Mouse (Mus musculus): Measurements from ENCODE around the gene Josd2. TPM values are rescaled to one million over a fixed set of nuclear protein-coding genes. Genes with fewer than 3 reads are reported as not detected.

The Josd2 gene
- polyA plus RNA-seq, 1 experiment from 2014 or later, result 76.0 TPM

- H3K27ac ChIP-seq, result peak overlapping the region; percentile 95
- under 1% methylated on average over 26 of the region's 26 CpGs for WGBS
These were observed 29.0 kb downstream of the Josd2 start for GRCm38 (mm10) chr7:44496771-44497109.

GRCm38 (mm10) chr7:44497361-44498055 is 29.7 kb downstream of the Josd2 start:
- H3K9ac ChIP-seq, result no peak overlapping the region
- H3K4me3 ChIP-seq (replicated peaks), result peak overlapping the region; percentile 83; the same call in 1 of the 2 replicates
- peaks cover 17% of the 10 kb centered on the region for H3K4me1 ChIP-seq (replicated peaks)
- no peak overlapping the region for H3K27ac ChIP-seq
- H3K9me3 ChIP-seq, result no peaks in the 10 kb centered on the region
- no peaks in the 10 kb centered on the region for H3K27me3 ChIP-seq (replicated peaks)
- 76% methylated on average over 10 of the region's 10 CpGs for WGBS
- H3K4me2 ChIP-seq (replicated peaks), result peak overlapping the region; percentile 94
- ATAC-seq, result no peak
- 0 out of 2 replicates have a peak, but pooled peaks cover 7% of the 10 kb centered on the region for H3K36me3 ChIP-seq

More at GRCm38 (mm10) chr7:44496771-44497109, 29.0 kb downstream of the Josd2 start:
- Histone ChIP-seq H3K4me1 (replicated peaks) (peaks cover 17% of the 10 kb centered on the region), H3K4me3 (replicated peaks) (peak overlapping the region; percentile 83), H3K27me3 (replicated peaks) (no peaks in the 10 kb centered on the region), H3K4me2 (replicated peaks) (peak overlapping the region; percentile 94), H3K9ac (peak overlapping the region; percentile 75), H3K36me3 (peaks cover 14% of the 10 kb centered on the region; the same call in 1 of the 2 replicates), H3K9me3 (no peaks in the 10 kb centered on the region)
- no peak for ATAC-seq

GRCm38 (mm10) chr7:44498922-44499321 is 31.1 kb downstream of the Josd2 start:
- Histone ChIP-seq H3K4me1 (replicated peaks) (peaks cover 17% of the 10 kb centered on the region), H3K27me3 (replicated peaks) (no peaks in the 10 kb centered on the region), H3K4me2 (replicated peaks) (no peak overlapping the region), H3K4me3 (replicated peaks) (no peak overlapping the region), H3K36me3 (no peaks in the 10 kb centered on the region), H3K9ac (no peak overlapping the region), H3K27ac (no peak overlapping the region), H3K9me3 (no peaks in the 10 kb centered on the region)
- 74% methylated on average over 1 of the region's 1 CpGs for WGBS
- ATAC-seq, result no peak

DNA sequence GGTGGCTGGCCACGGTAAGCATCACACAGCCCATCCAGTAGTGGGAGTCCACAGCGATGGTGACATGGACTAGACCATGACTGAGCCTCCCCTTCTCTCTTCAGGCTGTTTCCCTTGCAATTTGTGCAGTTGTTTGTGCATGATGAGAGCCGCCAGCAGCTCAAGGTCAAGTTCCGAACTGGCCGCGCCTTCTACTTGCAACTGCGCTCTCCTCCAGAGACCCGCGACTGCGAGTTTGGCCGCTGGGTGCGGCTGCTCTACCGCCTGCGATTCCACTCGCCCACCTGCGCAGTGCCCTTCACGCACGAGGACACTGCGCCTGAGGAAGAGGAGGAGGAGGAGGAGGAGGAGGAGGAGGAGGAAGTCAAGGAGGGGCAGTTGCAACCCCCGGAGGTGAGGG is 32.3 kb downstream of the Josd2 start:
- no peaks in the 10 kb centered on the region for H3K27me3 ChIP-seq (replicated peaks)
- no peak overlapping the region for H3K4me2 ChIP-seq (replicated peaks)
- WGBS, result 36% methylated on average over 20 of the region's 20 CpGs
- H3K27ac ChIP-seq, result no peak overlapping the region
- H3K4me3 ChIP-seq (replicated peaks), result no peak overlapping the region
- H3K4me1 ChIP-seq (replicated peaks), result peaks cover 12% of the 10 kb centered on the region
- ATAC-seq, result no peak
- no peaks in the 10 kb centered on the region for H3K36me3 ChIP-seq
- H3K9ac ChIP-seq, result no peak overlapping the region
- H3K9me3 ChIP-seq, result no peaks in the 10 kb centered on the region

- ATAC-seq, result no peak
- H3K36me3 ChIP-seq, result no peaks in the 10 kb centered on the region
- no peak overlapping the region for H3K9ac ChIP-seq
- 38% methylated on average over 5 of the region's 5 CpGs for WGBS
- no peaks in the 10 kb centered on the region for H3K27me3 ChIP-seq (replicated peaks)
- H3K9me3 ChIP-seq, result no peaks in the 10 kb centered on the region
- H3K4me1 ChIP-seq (replicated peaks), result peaks cover 4% of the 10 kb centered on the region; the same call in 1 of the 2 replicates
- H3K27ac ChIP-seq, result no peak overlapping the region
- H3K4me2 ChIP-seq (replicated peaks), result no peak overlapping the region
- H3K4me3 ChIP-seq (replicated peaks), result no peak overlapping the region
These were observed 33.9 kb downstream of the Josd2 start for GRCm38 (mm10) chr7:44501563-44502115.

DNA sequence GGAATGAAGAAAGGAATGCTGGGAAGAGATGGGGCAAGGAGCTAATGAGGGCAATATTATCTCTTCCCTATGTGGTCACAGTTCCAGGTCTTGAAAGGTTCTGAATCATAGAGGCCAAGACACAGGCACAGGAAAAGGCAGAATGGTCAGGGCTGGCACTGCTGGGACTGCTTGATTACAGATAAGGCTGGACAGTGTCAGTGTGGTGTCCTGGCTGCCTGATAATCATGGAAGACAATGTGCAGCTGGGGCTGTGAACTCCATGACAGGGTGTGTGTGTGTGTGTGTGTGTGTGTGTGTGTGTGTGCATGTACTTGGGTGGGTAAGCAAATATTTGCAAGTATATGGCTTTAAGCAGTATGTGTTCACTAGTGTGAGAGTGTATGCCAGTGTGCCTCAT is 39.7 kb downstream of the Josd2 start:
- Histone ChIP-seq H3K36me3 (no peaks in the 10 kb centered on the region), H3K4me2 (replicated peaks) (no peak overlapping the region), H3K27me3 (replicated peaks) (0 out of 2 replicates have a peak, but pooled peaks cover 4% of the 10 kb centered on the region), H3K9me3 (no peaks in the 10 kb centered on the region), H3K9ac (no peak overlapping the region), H3K4me3 (replicated peaks) (no peak overlapping the region), H3K4me1 (replicated peaks) (no peaks in the 10 kb centered on the region), H3K27ac (no peak overlapping the region)
- ATAC-seq, result no peak

DNA sequence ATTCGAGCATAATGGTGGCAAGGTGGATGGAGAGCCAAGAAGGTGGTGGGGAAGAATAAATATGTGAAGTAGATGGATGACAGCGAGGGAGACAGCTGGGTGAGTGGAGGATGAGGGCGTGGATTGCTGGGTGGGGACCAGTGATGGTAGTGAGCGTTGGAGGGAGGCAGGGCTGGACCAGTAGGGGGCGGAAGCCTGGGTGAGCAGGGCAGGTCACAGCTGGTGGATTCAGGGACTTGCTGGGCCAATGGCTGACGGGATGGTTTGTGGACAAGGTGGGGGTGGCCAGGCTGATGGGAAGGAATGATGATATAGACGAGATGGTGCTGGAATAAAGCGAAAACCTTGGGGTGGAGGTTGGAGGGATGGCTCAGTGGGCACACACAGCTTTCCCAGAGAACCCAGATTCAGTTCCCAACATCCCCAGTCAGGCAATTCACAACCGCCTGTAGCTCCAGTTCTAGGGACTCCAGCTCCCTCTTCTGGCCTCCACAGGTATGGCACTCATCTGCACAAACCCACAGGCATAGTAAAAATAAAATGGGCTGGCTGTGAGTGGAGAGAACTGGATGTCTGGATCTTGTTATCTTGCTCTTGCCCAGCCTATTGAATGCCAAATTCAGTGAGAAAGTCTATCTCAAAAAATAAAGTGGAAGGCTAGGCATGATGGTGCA is 51.6 kb downstream of the Josd2 start:
- peaks cover 24% of the 10 kb centered on the region for H3K27me3 ChIP-seq (replicated peaks)
- H3K9ac ChIP-seq, result no peak overlapping the region
- no peak overlapping the region for H3K4me3 ChIP-seq (replicated peaks)
- ATAC-seq, result no peak
- 0 out of 2 replicates have a peak, but pooled peaks cover 5% of the 10 kb centered on the region for H3K4me1 ChIP-seq (replicated peaks)
- no peak overlapping the region for H3K4me2 ChIP-seq (replicated peaks)
- no peak overlapping the region for H3K27ac ChIP-seq
- 64% methylated on average over 9 of the region's 9 CpGs for WGBS
- H3K36me3 ChIP-seq, result no peaks in the 10 kb centered on the region
- no peaks in the 10 kb centered on the region for H3K9me3 ChIP-seq

DNA sequence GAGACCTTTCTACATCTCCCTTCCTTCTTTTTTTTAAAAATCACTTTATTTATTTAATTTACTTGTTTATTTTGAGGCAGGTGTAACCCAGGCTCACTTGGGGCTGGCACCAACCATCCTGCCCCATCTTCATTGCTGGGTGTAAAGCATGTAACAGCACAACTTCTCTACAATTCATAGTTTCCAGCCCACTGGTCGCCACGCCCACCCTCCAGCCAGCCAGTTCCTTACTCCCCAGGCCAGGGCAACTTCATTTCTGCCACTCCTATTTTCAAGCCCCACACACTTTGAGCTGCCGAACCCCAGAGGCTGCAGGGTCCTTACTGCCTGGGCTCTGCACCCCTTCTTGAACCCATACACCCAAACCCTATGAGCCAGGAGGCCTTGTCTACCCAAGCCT is 53.2 kb downstream of the Josd2 start:
- Histone ChIP-seq H3K36me3 (no peaks in the 10 kb centered on the region), H3K4me3 (replicated peaks) (no peak overlapping the region), H3K9ac (no peak overlapping the region), H3K27ac (no peak overlapping the region), H3K4me1 (replicated peaks) (peaks cover 16% of the 10 kb centered on the region), H3K4me2 (replicated peaks) (no peak overlapping the region), H3K9me3 (no peaks in the 10 kb centered on the region), H3K27me3 (replicated peaks) (peaks cover 33% of the 10 kb centered on the region)
- WGBS, result 62% methylated on average over 3 of the region's 3 CpGs
- no peak for ATAC-seq

Other genes starting within 250 kb of the Josd2 start
- 13.1 and 30.8 TPM in 2 replicates for gene Klk1, start 242.6 kb upstream of the Josd2 start, polyA plus RNA-seq (2015; fragmentation: Nextera tagmentation; extraction: Ambion mirVana)
- not detected in 2 replicates for gene Gm36864, start 231.8 kb upstream of the Josd2 start, polyA plus RNA-seq (2015; fragmentation: Nextera tagmentation; extraction: Ambion mirVana)
- 1.3 and 1.6 TPM in 2 replicates for gene 1700028J19Rik, start 221.3 kb upstream of the Josd2 start, polyA plus RNA-seq (2015; fragmentation: Nextera tagmentation; extraction: Ambion mirVana)
- 124 and 127 TPM in 2 replicates for gene 2410002F23Rik, start 221.3 kb upstream of the Josd2 start, polyA plus RNA-seq (2015; fragmentation: Nextera tagmentation; extraction: Ambion mirVana)
- gene Acp4, start 210.6 kb upstream of the Josd2 start, polyA plus RNA-seq (2015; fragmentation: Nextera tagmentation; extraction: Ambion mirVana), result not detected in 2 replicates
- gene Gm15517, start 206.5 kb upstream of the Josd2 start, polyA plus RNA-seq (2015; fragmentation: Nextera tagmentation; extraction: Ambion mirVana), result not detected in 2 replicates
- 7.2 and 8.0 TPM in 2 replicates for gene Clec11a, start 161.1 kb upstream of the Josd2 start, polyA plus RNA-seq (2015; fragmentation: Nextera tagmentation; extraction: Ambion mirVana)
- gene Shank1, start 157.7 kb upstream of the Josd2 start, polyA plus RNA-seq (2015; fragmentation: Nextera tagmentation; extraction: Ambion mirVana), result 1.7 and 1.9 TPM in 2 replicates
- 0.90 and 1.9 TPM in 2 replicates for gene Syt3, start 83.9 kb upstream of the Josd2 start, polyA plus RNA-seq (2015; fragmentation: Nextera tagmentation; extraction: Ambion mirVana)
- gene 1700008O03Rik, start 82.2 kb upstream of the Josd2 start, polyA plus RNA-seq (2015; fragmentation: Nextera tagmentation; extraction: Ambion mirVana), result 0.48 and 0.99 TPM in 2 replicates
- gene Lrrc4b, start 39.0 kb upstream of the Josd2 start, polyA plus RNA-seq (2015; fragmentation: Nextera tagmentation; extraction: Ambion mirVana), result 0.82 and 0.86 TPM in 2 replicates
- gene Aspdh, start 2.6 kb upstream of the Josd2 start, polyA plus RNA-seq (2015; fragmentation: Nextera tagmentation; extraction: Ambion mirVana), result 0.70 and 1.2 TPM in 2 replicates
- gene Emc10, start 28.5 kb downstream of the Josd2 start, polyA plus RNA-seq (2015; fragmentation: Nextera tagmentation; extraction: Ambion mirVana), result 97.0 and 102 TPM in 2 replicates
- 6.5 and 9.2 TPM in 2 replicates for gene Fam71e1, start 28.6 kb downstream of the Josd2 start, polyA plus RNA-seq (2015; fragmentation: Nextera tagmentation; extraction: Ambion mirVana)
- 0.14 and 0.36 TPM in 2 replicates for gene Mybpc2, start 56.7 kb downstream of the Josd2 start, polyA plus RNA-seq (2015; fragmentation: Nextera tagmentation; extraction: Ambion mirVana)
- gene Spib, start 64.1 kb downstream of the Josd2 start, polyA plus RNA-seq (2015; fragmentation: Nextera tagmentation; extraction: Ambion mirVana), result 0.25 and 0.43 TPM in 2 replicates
- 72.0 and 76.0 TPM in 2 replicates for gene Pold1, start 80.9 kb downstream of the Josd2 start, polyA plus RNA-seq (2015; fragmentation: Nextera tagmentation; extraction: Ambion mirVana)
- 66.3 and 69.5 TPM in 2 replicates for gene Nr1h2, start 86.0 kb downstream of the Josd2 start, polyA plus RNA-seq (2015; fragmentation: Nextera tagmentation; extraction: Ambion mirVana)
- gene Napsa, start 104.4 kb downstream of the Josd2 start, polyA plus RNA-seq (2015; fragmentation: Nextera tagmentation; extraction: Ambion mirVana), result 3.1 and 3.6 TPM in 2 replicates
- 0.27 and 0.36 TPM in 2 replicates for gene Kcnc3, start 122.7 kb downstream of the Josd2 start, polyA plus RNA-seq (2015; fragmentation: Nextera tagmentation; extraction: Ambion mirVana)
- gene Myh14, start 202.9 kb downstream of the Josd2 start, polyA plus RNA-seq (2015; fragmentation: Nextera tagmentation; extraction: Ambion mirVana), result 68.4 and 74.3 TPM in 2 replicates
- gene Izumo2, start 240.8 kb downstream of the Josd2 start, polyA plus RNA-seq (2015; fragmentation: Nextera tagmentation; extraction: Ambion mirVana), result not detected in 2 replicates

Measured in intestine, embryonic 15.5 days (tissue).